Mouse (Mus musculus): ENCODE measurements around the gene Pdss2. TPM values are rescaled to one million over a fixed set of nuclear protein-coding genes. Genes with fewer than 3 reads are reported as not detected.

The Pdss2 gene
- total and polyA plus RNA-seq, 2 experiments from 2014 or later = 17.6 TPM

GRCm38 (mm10) chr10:43337110-43337509 is 115.8 kb downstream of the Pdss2 start:
- Histone ChIP-seq H3K9me3 (ENCODE audit: low read length) (no peaks in the 10 kb centered on the region), H3K27ac (ENCODE audit: low read depth, low read length) (no peak overlapping the region), H3K4me2 (ENCODE audit: low read depth, low read length, poor library complexity, severe bottlenecking) (no peak overlapping the region), H3K4me1 (ENCODE audit: insufficient read depth, low read length) (peaks cover 5% of the 10 kb centered on the region; the same call in 1 of the 2 replicates), H3K36me3 (ENCODE audit: insufficient read depth, low read length) (no peaks in the 10 kb centered on the region), H3K4me3 (ENCODE audit: low read depth, low read length) (no peak overlapping the region), H3K27me3 (ENCODE audit: insufficient read depth, low read length) (no peaks in the 10 kb centered on the region), H3K9ac (replicated peaks; ENCODE audit: low read length, poor library complexity, severe bottlenecking) (no peak overlapping the region)
- DNase-seq (ENCODE audit: low spot score) (no peak), ATAC-seq (ENCODE audit: low FRiP score) (no peak)
- whole genome bisulfite sequencing = 65% methylated on average over 2 of the region's 2 CpGs
- no peak for TF ChIP-seq CTCF (IDR thresholded peaks at IDR 0.05)

- H3K36me3 ChIP-seq (ENCODE audit: insufficient read depth, low read length) = no peaks in the 10 kb centered on the region
- no peak for TF ChIP-seq CTCF (IDR thresholded peaks at IDR 0.05)
- H3K4me3 ChIP-seq (ENCODE audit: low read depth, low read length) = no peak overlapping the region
- H3K4me2 ChIP-seq (ENCODE audit: low read depth, low read length, poor library complexity, severe bottlenecking) = no peak overlapping the region
- no peaks in the 10 kb centered on the region for H3K9me3 ChIP-seq (ENCODE audit: low read length)
- DNase-seq (ENCODE audit: low spot score) (no peak), ATAC-seq (ENCODE audit: low FRiP score) (no peak)
- H3K27ac ChIP-seq (ENCODE audit: low read depth, low read length) = no peak overlapping the region
- H3K4me1 ChIP-seq (ENCODE audit: insufficient read depth, low read length) = no peaks in the 10 kb centered on the region
- no peak overlapping the region for H3K9ac ChIP-seq (replicated peaks; ENCODE audit: low read length, poor library complexity, severe bottlenecking)
- WGBS = 64% methylated on average over 10 of the region's 10 CpGs
- H3K27me3 ChIP-seq (ENCODE audit: insufficient read depth, low read length) = no peaks in the 10 kb centered on the region
Measured at GRCm38 (mm10) chr10:43339811-43340210, 118.5 kb downstream of the Pdss2 start.

- DNase-seq (ENCODE audit: low spot score) (no peak), ATAC-seq (ENCODE audit: low FRiP score) (no peak)
- Histone ChIP-seq H3K9ac (replicated peaks; ENCODE audit: low read length, poor library complexity, severe bottlenecking) (no peak overlapping the region), H3K9me3 (ENCODE audit: low read length) (no peaks in the 10 kb centered on the region), H3K36me3 (ENCODE audit: insufficient read depth, low read length) (no peaks in the 10 kb centered on the region), H3K4me2 (ENCODE audit: low read depth, low read length, poor library complexity, severe bottlenecking) (no peak overlapping the region), H3K27ac (ENCODE audit: low read depth, low read length) (no peak overlapping the region), H3K4me1 (ENCODE audit: insufficient read depth, low read length) (no peaks in the 10 kb centered on the region), H3K4me3 (ENCODE audit: low read depth, low read length) (no peak overlapping the region), H3K27me3 (ENCODE audit: insufficient read depth, low read length) (no peaks in the 10 kb centered on the region)
- WGBS = 20% methylated on average over 2 of the region's 2 CpGs
- TF ChIP-seq CTCF (IDR thresholded peaks at IDR 0.05) = no peak
Measured at GRCm38 (mm10) chr10:43349718-43350117, 128.4 kb downstream of the Pdss2 start.

- no peaks in the 10 kb centered on the region for H3K36me3 ChIP-seq (ENCODE audit: insufficient read depth, low read length)
- H3K4me3 ChIP-seq (ENCODE audit: low read depth, low read length) = no peak overlapping the region
- ATAC-seq (ENCODE audit: low FRiP score) (no peak), DNase-seq (ENCODE audit: low spot score) (no peak)
- no peaks in the 10 kb centered on the region for H3K9me3 ChIP-seq (ENCODE audit: low read length)
- TF ChIP-seq CTCF (IDR thresholded peaks at IDR 0.05) = no peak
- H3K9ac ChIP-seq (replicated peaks; ENCODE audit: low read length, poor library complexity, severe bottlenecking) = no peak overlapping the region
- no peak overlapping the region for H3K27ac ChIP-seq (ENCODE audit: low read depth, low read length)
- WGBS = 79% methylated on average over 4 of the region's 4 CpGs
- H3K27me3 ChIP-seq (ENCODE audit: insufficient read depth, low read length) = no peaks in the 10 kb centered on the region
- H3K4me1 ChIP-seq (ENCODE audit: insufficient read depth, low read length) = no peaks in the 10 kb centered on the region
- no peak overlapping the region for H3K4me2 ChIP-seq (ENCODE audit: low read depth, low read length, poor library complexity, severe bottlenecking)
Measured at GRCm38 (mm10) chr10:43357884-43358283, 136.6 kb downstream of the Pdss2 start.

- Histone ChIP-seq H3K9ac (replicated peaks; ENCODE audit: low read length, poor library complexity, severe bottlenecking) (no peak overlapping the region), H3K4me2 (ENCODE audit: low read depth, low read length, poor library complexity, severe bottlenecking) (no peak overlapping the region), H3K9me3 (ENCODE audit: low read length) (no peaks in the 10 kb centered on the region), H3K4me1 (ENCODE audit: insufficient read depth, low read length) (no peaks in the 10 kb centered on the region), H3K27me3 (ENCODE audit: insufficient read depth, low read length) (no peaks in the 10 kb centered on the region), H3K36me3 (ENCODE audit: insufficient read depth, low read length) (no peaks in the 10 kb centered on the region), H3K4me3 (ENCODE audit: low read depth, low read length) (no peak overlapping the region), H3K27ac (ENCODE audit: low read depth, low read length) (no peak overlapping the region)
- DNase-seq (ENCODE audit: low spot score) = no peak
- 92% methylated on average over 6 of the region's 6 CpGs for WGBS
- ATAC-seq (ENCODE audit: low FRiP score) = no peak
- TF ChIP-seq CTCF (IDR thresholded peaks at IDR 0.05) = no peak
Measured at GRCm38 (mm10) chr10:43362947-43363346, 141.7 kb downstream of the Pdss2 start.

- no peak overlapping the region for H3K4me3 ChIP-seq (ENCODE audit: low read depth, low read length)
- H3K27me3 ChIP-seq (ENCODE audit: insufficient read depth, low read length) = no peaks in the 10 kb centered on the region
- 77% methylated on average over 5 of the region's 5 CpGs for WGBS
- DNase-seq (ENCODE audit: low spot score) (peak; percentile 11), ATAC-seq (ENCODE audit: low FRiP score) (no peak)
- H3K4me1 ChIP-seq (ENCODE audit: insufficient read depth, low read length) = no peaks in the 10 kb centered on the region
- H3K9me3 ChIP-seq (ENCODE audit: low read length) = no peaks in the 10 kb centered on the region
- H3K4me2 ChIP-seq (ENCODE audit: low read depth, low read length, poor library complexity, severe bottlenecking) = no peak overlapping the region
- H3K36me3 ChIP-seq (ENCODE audit: insufficient read depth, low read length) = no peaks in the 10 kb centered on the region
- TF ChIP-seq CTCF (IDR thresholded peaks at IDR 0.05) = no peak
- no peak overlapping the region for H3K9ac ChIP-seq (replicated peaks; ENCODE audit: low read length, poor library complexity, severe bottlenecking)
- no peak overlapping the region for H3K27ac ChIP-seq (ENCODE audit: low read depth, low read length)
Measured at GRCm38 (mm10) chr10:43363431-43363851, 142.2 kb downstream of the Pdss2 start.

All from midbrain, postnatal 0 days (tissue).